Mouse (Mus musculus): ENCODE data around the gene Scgb1a1.

DNA sequence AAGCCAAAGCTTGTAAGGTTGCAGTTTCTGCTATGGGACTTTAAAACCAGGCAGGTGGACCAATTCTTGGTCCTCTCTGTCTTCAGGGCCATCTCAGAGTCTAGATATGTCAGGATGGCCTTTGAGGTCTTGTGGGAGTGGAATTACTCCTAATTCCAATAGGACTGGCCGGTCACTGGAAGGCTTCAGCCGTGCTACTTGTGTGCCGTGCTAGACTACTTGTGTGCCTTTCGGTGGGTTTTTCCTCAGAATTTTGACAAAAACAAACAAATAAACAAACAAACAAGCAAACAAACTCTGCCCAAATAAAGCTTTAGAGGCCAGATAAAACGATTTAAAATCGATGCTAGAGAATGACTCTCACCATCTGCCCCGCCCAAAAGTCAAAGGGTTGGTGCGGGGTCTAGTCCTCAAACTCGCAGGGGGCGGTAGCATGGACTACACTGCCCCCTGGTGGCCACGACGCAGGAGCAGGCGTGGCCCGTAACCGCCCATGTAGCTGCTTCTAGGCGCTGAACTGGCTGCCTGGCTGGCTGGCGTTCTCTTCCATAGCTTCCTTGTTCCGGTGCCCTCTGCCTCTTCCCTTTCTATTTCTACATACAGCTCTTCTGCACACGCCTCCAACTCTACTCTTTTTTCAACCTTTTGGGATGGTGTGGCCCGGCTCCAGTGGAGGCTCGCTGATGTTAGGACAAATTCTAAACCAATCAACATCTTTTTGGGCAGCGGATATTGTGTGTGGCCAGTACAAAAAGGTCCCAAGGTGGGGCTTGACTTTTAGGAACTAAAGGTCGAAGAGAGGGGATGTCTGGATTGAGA, 5.4 kb downstream of the Scgb1a1 start:
- no peak for TF ChIP-seq POLR2A (IDR thresholded peaks at IDR 0.05; ENCODE audit: extremely low read depth, insufficient read depth, low read length)
- peak; percentile 64 for TF ChIP-seq CTCF (IDR thresholded peaks at IDR 0.05; ENCODE audit: extremely low read depth, insufficient read depth, low read length)

Data from cortical plate, adult 2 months (tissue).